Mouse (Mus musculus) hematopoietic stem cell, adult 5-6 weeks (primary cell): Measurements from ENCODE around the gene Stfa2. TPM values are rescaled to one million over a fixed set of nuclear protein-coding genes. Genes with fewer than 3 reads are reported as not detected.
"Not testable (repeated sequence)": the region's sequence is repeated elsewhere in the genome, so short reads cannot be mapped to it uniquely, and the experiment has no call there.

Source experiments
- ATAC-seq, 2 experiments: fragments of 125-278 bp in 1 of 2; replicated peaks in 1 of 2; 2 replicates each; pipeline ENCODE4 v1.8.0; 2016 to 2017; ENCODE audit warnings: inconsistent platforms in 2 of 2, mild to moderate bottlenecking in 2 of 2, moderate number of reproducible peaks in 2 of 2, low read depth in 1 of 2, moderate TSS enrichment in 1 of 2; ENCODE audit not compliant: low FRiP score in 2 of 2, poor library complexity in 2 of 2, severe bottlenecking in 2 of 2, insufficient read depth in 1 of 2, low TSS enrichment in 1 of 2
- total RNA-seq: library from RNA; stranded (forward); fragments of 172-1452, 232-1000 nt; gene quantifications from 2 replicates; pipeline ENCODE4 v1.2.3, GENCODE M21; 2017

Stfa2 gene
- 5.4 TPM in 1 of 2 replicates, not detected in the other for total RNA-seq

- no peak for ATAC-seq
Observed at GRCm38 (mm10) chr16:36408357-36408756, at the start of gene Stfa2. Gene Stfa2 (minus strand): TSS chr16:36408457.

GRCm38 (mm10) chr16:36455342-36455802 is 47.1 kb upstream of the Stfa2 start, which contains the start of gene Stfa3:
Gene Stfa3 (minus strand): TSS chr16:36455392.
- ATAC-seq = peak in 1 of 2 experiments; percentile 36; a peak in 1 of 4 replicates

- not testable (repeated sequence) for ATAC-seq
Observed at GRCm38 (mm10) chr16:36420979-36421378, 12.7 kb upstream of the Stfa2 start.

GRCm38 (mm10) chr16:36389060-36389459 is 19.2 kb downstream of the Stfa2 start:
- ATAC-seq = no peak

- ATAC-seq = not testable (repeated sequence)
Observed at GRCm38 (mm10) chr16:36367648-36368047, 40.6 kb downstream of the Stfa2 start, which contains the start of gene BC100530. Gene BC100530 (minus strand): TSS chr16:36367748.

Other genes starting within 250 kb of the Stfa2 start
- gene Gm5483, start 224.2 kb downstream of the Stfa2 start, total RNA-seq = 8.9 and 27.9 TPM in 2 replicates
- not detected in 2 replicates for gene Gm5416, start 198.1 kb downstream of the Stfa2 start, total RNA-seq
- not detected in 2 replicates for gene 2010005H15Rik, start 187.0 kb downstream of the Stfa2 start, total RNA-seq
- gene Stfa1, start 131.5 kb downstream of the Stfa2 start, total RNA-seq = 0.55 and 4.7 TPM in 2 replicates
- gene BC117090, start 74.1 kb downstream of the Stfa2 start, total RNA-seq = not detected in 2 replicates
- gene BC100530, start 40.7 kb downstream of the Stfa2 start, total RNA-seq = 6.2 TPM in 1 of 2 replicates, not detected in the other
- gene Stfa3, start 46.9 kb upstream of the Stfa2 start, total RNA-seq = not detected in 2 replicates
- gene Casr, start 153.7 kb upstream of the Stfa2 start, total RNA-seq = not detected in 2 replicates